Mouse (Mus musculus): Measurements from ENCODE around the gene Fam72a.

The Fam72a gene

GRCm38 (mm10) chr1:131527281-131528080 lies at the start of gene Fam72a, which contains the start of gene Srgap2:
Fam72a (plus strand) TSS chr1:131527903.
Srgap2 (minus strand) TSS chr1:131527352.
- in situ Hi-C loops (cut with MboI, MseI): no loop called here

GRCm38 (mm10) chr1:131478770-131479305 lies 48.9 kb upstream of the Fam72a start:
- in situ Hi-C loops (cut with MboI, MseI): no loop called here

GRCm38 (mm10) chr1:131481391-131481790 lies 46.3 kb upstream of the Fam72a start:
- in situ Hi-C loops (cut with MboI, MseI): no loop called here

- in situ Hi-C loops (cut with MboI, MseI): no loop called here
Measured at GRCm38 (mm10) chr1:131482242-131482641, 45.5 kb upstream of the Fam72a start.

GRCm38 (mm10) chr1:131486094-131486850 lies 41.4 kb upstream of the Fam72a start:
- in situ Hi-C loops (cut with MboI, MseI): no loop called here

- in situ Hi-C loops (cut with MboI, MseI): no loop called here
Measured at GRCm38 (mm10) chr1:131489312-131489711, 38.4 kb upstream of the Fam72a start.

GRCm38 (mm10) chr1:131491579-131491978 lies 36.1 kb upstream of the Fam72a start:
- in situ Hi-C loops (cut with MboI, MseI): no loop called here

GRCm38 (mm10) chr1:131492360-131492759 lies 35.3 kb upstream of the Fam72a start:
- in situ Hi-C loops (cut with MboI, MseI): no loop called here

- in situ Hi-C loops (cut with MboI, MseI): no loop called here
Measured at GRCm38 (mm10) chr1:131493966-131494898, 33.5 kb upstream of the Fam72a start.

GRCm38 (mm10) chr1:131498231-131498630 lies 29.5 kb upstream of the Fam72a start:
- in situ Hi-C loops (cut with MboI, MseI): no loop called here

GRCm38 (mm10) chr1:131501681-131502080 lies 26.0 kb upstream of the Fam72a start:
- in situ Hi-C loops (cut with MboI, MseI): no loop called here

- in situ Hi-C loops (cut with MboI, MseI): no loop called here
Measured at GRCm38 (mm10) chr1:131511131-131511530, 16.6 kb upstream of the Fam72a start.

- in situ Hi-C loops (cut with MboI, MseI): no loop called here
Measured at GRCm38 (mm10) chr1:131511661-131512500, 15.8 kb upstream of the Fam72a start.

GRCm38 (mm10) chr1:131513136-131513535 lies 14.6 kb upstream of the Fam72a start:
- in situ Hi-C loops (cut with MboI, MseI): no loop called here

- in situ Hi-C loops (cut with MboI, MseI): no loop called here
Measured at GRCm38 (mm10) chr1:131514197-131514596, 13.5 kb upstream of the Fam72a start.

- in situ Hi-C loops (cut with MboI, MseI): no loop called here
Measured at GRCm38 (mm10) chr1:131516588-131516987, 11.1 kb upstream of the Fam72a start.

- in situ Hi-C loops (cut with MboI, MseI): no loop called here
Measured at GRCm38 (mm10) chr1:131523794-131524193, 3.9 kb upstream of the Fam72a start.

- in situ Hi-C loops (cut with MboI, MseI): no loop called here
Measured at GRCm38 (mm10) chr1:131525101-131525585, 2.6 kb upstream of the Fam72a start.

- in situ Hi-C loops (cut with MboI, MseI): no loop called here
Measured at GRCm38 (mm10) chr1:131525586-131526271, 2.0 kb upstream of the Fam72a start.

Measured in T-helper 1 cell (primary cell).